Mouse (Mus musculus): ENCODE measurements at regions not wholly inside any gene's neighbourhood (a gene's known extent, or its start where the extent isn't known, plus 50 kb on each side); places are given as distances from the start of the nearest gene placed in this dataset.

DNA sequence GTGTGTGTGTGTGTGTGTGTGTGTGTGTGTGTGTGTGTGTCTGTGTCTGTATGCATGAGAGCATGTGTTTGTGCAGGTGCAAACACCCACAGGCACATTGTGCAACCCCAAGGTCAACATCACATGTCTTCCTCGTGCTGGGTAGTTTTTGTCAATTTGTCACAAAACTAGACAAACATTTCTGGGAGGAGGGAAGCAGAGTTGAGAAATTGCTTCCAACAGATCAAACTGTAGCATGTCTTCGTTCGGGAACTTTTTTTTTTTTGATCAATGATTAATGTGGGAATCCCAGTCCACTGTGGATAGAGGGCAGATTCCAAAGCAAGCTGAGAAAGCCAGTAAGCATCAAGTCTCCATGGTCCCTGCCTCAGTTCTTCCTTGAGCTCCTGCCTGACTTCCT, 67.9 kb upstream of the Mpp6 start:
- CTCF ChIA-PET, result no interaction called here
- POLR2A ChIA-PET, result interaction anchor here in 1 of 4 experiments (0.6 kb wide), 1 partner anchor 249 kb away, joined by 8 read pairs; no protein-coding TSS in a partner anchor

DNA sequence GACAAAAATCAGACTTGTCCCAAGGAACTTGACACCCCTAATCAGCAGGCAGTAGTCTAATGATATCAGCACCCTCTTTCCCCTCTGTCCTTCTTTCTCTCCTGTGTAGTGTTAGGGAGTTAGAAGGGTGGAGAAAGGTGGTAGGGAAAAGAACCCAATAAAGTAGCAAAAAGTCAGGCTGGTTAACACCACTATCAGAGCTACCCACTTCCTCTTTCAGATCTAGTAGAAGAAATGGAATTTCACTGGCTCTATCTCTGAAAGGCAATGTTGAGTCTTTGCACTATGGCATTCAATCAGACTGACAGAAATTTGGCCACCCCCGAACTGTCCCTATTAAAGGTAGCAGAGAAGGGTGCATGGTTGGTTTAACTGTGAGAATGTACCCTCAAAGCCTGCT, 65.9 kb upstream of the Mpp6 start:
- ChIA-PET POLR2A (no interaction called here), CTCF (no interaction called here)

DNA sequence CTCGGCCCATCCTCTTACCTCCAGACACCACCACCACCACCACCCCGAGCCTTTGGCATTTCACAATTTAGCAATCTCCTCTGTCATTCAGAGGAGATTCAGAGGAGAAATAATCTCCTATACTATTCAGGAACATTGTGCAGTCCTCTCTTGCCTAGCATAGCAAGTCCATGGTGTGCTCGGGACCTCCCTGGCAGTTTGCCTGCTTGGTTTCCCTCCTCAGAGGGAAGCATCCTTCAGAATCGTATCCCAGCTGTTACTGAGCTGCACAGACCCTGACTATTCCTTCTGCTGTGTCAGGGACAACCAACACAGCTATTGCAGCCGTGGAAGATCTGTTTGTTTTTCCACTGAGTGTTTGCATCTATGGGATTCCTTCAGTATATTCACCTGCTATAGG, 63.3 kb upstream of the Mpp6 start:
- CTCF ChIA-PET, result no interaction called here

DNA sequence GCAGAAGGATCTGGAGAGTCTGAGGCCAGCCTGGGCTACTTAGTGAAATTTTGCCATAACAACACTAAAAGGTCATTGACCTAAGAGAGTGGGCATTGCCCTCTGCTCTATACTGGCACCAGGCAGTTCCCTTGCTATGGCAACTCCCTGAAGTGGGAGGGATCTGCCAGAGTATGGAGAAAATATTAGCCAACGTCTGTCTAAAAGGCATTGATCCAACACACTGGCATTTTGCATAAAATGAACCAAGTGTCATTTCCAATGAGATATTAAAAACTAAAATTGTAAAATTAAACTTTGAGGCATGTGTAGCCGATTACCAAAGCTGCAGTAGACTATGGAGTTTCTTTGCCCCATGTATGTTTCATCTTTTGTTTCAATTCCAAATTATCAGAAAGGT, 57.6 kb upstream of the Mpp6 start:
- POLR2A ChIA-PET, result no interaction called here
- CTCF ChIA-PET, result no interaction called here

More for the DNA sequence above, 63.3 kb upstream of the Mpp6 start:
- POLR2A ChIA-PET, result no interaction called here

DNA sequence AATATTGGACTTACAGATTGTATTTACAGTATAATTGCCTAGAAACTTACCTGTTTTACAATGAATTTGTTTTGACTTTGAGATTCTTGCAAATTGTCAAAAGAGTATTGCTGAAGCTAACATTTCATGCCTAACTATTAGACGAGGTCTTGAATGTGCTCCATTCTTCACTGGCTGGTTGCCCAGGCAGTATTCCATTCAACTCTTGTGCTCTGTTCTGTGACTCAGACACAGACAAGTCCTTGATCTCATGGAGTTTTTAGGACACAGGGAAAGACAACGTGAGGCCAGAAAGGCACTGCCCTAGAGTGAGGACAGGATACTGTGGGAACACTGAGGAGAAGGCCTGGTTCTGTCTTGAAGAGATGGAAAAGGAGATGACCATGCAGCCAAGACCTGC, 57.0 kb upstream of the Mpp6 start:
- CTCF ChIA-PET, result no interaction called here
- POLR2A ChIA-PET, result no interaction called here

DNA sequence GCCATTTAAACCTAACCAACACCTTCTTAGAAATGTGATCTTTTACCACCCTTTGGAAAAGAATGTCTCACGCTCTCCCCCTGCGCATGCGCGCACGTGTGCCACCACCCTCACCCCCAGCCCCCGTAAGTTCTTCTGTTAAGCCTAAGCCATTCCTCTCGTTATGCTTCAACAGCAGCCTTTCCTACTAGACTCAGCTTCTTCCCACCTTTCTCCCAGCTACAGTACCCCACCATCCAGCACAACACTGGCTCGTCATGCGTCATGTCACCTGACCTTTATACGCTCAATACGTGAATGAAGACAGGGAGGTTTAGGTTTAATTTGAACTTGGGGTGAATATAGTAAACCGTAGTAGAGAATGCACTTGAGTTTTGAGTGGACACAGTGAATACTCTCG, 55.8 kb upstream of the Mpp6 start:
- POLR2A ChIA-PET, result no interaction called here

DNA sequence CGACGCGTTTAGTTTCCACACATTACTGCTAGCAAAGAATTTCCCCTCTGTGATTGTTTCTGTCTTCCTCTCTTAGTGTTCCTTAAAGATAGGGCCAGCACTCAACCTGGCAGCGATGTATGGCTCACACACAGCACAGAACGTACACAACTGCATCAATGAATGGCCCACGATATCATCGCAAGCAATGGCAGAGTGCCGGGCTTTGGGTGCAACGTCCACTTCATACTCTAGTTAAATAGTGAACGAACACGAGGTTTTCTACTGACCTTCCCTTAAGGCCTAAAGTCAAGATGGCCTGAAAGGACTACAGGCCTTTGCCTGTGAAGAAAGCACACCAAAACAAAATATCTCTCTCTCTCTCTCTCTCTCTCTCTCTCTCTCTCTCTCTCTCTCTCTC, 51.4 kb upstream of the Mpp6 start:
- CTCF ChIA-PET, result no interaction called here
- POLR2A ChIA-PET, result no interaction called here

More for the DNA sequence above, 55.8 kb upstream of the Mpp6 start:
- CTCF ChIA-PET, result interaction anchor here in 1 of 4 experiments (0.6 kb wide), 1 partner anchor 1455 kb away, joined by 6 read pairs; no protein-coding TSS in a partner anchor

DNA sequence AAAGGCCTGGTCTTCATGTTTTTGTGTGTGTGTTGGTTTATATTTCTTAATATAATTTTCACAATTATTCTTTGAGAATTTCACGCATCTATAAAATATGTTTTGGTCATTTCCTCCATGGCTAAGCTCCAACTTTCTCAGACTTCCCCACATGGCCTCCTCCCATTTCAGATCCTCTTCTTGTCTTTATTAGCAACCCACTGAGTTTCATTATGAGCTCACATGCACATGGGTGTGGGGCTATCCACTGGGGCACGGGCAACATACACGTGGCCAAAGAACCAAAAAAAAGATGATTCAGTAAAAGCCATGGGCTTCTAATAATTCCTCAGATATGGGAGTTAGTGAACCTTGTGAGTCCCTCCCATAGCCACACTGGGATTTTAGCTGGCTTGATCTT, 50.1 kb upstream of the Mpp6 start:
- CTCF ChIA-PET, result no interaction called here
- POLR2A ChIA-PET, result no interaction called here

All from embryonic stem cell, embryonic (primary cell).